Mouse (Mus musculus): Measurements from ENCODE around the gene Sema3b. TPM values are rescaled to one million over a fixed set of nuclear protein-coding genes. Genes with fewer than 3 reads are reported as not detected.
A peak's percentile ranks its signal among the peaks of the same experiment; 100 is the strongest.

Gene Sema3b
- polyA plus RNA-seq, 1 experiment from 2014 or later = 2.6 TPM

DNA sequence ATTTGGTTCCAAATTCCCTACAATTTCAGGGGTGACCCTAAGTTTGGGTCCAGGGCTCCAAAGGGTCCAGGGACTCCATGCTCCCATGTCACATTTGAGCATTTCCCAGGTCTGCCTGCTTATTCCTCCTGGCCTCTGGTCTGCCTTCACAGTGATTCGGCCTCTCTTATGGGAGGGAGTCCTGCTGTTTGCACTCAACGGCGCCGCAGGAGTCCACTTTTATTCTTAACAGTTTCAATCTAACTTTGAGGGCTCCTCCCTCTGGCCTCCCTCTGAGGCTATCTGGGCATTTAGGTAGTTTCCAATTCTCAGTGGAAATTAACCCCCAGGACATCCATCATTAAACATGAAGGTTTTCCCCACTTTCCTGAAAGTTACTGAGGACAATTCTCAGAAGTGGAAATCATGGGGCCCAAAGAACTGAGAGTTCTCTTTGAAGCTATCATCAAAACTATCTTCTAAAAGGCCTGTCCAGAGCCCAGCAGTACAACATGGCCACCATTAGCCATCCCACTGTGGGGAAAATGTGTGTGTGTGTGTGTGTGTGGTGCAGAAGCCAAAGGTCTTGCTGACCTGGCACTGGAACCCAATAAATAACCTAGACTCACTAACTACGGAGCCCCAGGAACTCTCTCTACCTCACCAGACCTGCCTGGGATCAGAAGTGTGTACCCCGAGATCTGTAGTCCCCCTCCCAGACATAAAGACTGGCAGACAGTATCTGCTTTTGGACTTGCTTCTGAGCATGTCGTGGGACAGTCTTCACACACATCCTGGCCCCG lies 14.6 kb downstream of the Sema3b start:
- Histone ChIP-seq H3K27ac (no peak overlapping the region), H3K9me3 (no peaks in the 10 kb centered on the region), H3K4me3 (replicated peaks) (no peak overlapping the region), H3K36me3 (replicated peaks) (peaks cover 46% of the 10 kb centered on the region), H3K4me2 (no peak overlapping the region), H3K27me3 (0 out of 2 replicates have a peak, but pooled peaks cover 5% of the 10 kb centered on the region), H3K9ac (no peak overlapping the region), H3K4me1 (no peaks in the 10 kb centered on the region)
- 78% methylated on average over 8 of the region's 8 CpGs for WGBS
- ATAC-seq (ENCODE audit: low FRiP score) = no peak

DNA sequence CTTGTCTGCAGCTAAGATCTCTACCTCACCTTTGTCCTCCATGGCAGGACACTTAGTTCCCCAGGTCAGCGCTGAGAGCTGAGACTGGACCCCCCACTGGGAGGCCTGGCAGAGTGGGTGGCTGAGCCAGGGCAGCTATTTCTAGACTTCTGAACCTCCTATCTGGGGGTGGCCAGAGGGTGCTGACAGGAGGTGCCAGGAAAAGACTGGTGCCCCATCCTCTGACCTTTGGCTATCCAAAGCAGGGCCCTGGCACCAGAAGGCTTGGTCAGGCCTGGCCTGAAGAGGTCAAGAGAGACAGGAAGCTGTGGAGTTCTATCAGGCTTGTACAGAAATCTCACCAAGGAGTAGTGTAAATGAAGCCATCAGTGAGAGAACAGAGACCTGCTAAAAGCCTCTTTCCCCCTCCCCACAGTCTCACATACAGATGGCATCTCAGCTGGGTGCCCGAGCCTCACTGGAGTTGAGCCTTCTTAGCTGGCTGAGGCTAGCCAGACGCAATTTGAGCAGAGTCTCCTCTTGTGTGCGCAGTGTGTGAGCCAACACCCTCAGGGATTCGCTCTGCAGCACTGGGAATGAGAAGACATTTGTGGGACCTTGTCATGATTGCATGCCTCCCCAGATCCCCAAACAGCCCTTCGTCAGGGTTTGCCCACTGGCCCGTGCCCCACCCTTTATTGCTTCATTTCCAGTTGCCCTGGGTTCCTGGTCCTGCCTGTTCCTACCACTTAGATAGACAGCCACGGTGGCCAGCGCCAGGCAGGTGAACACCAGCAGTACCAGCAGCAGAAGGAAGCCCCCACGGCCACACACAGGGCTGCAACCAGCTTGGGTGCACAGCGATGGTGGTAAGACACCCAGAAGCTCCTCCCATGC lies 15.7 kb downstream of the Sema3b start:
- Histone ChIP-seq H3K4me3 (replicated peaks) (no peak overlapping the region), H3K27ac (no peak overlapping the region), H3K4me2 (no peak overlapping the region), H3K36me3 (replicated peaks) (peaks cover 46% of the 10 kb centered on the region), H3K9ac (no peak overlapping the region), H3K27me3 (no peaks in the 10 kb centered on the region), H3K9me3 (no peaks in the 10 kb centered on the region), H3K4me1 (peaks cover 7% of the 10 kb centered on the region)
- 81% methylated on average over 11 of the region's 11 CpGs for WGBS
- ATAC-seq (ENCODE audit: low FRiP score) = no peak

DNA sequence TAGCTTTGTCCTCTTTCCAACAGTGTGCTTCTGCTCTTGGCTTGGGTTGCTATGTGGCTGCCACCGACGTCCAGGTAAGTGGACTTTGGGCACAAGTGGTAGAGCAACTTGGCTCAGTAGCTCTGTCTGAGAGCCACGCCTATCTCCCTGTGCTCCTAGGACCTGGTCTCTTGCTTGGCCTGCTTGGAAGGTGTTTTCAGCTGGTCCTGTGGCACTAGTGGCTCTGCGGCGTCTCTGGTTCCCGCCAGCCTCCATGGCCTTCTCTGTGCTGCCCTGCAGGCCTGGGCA lies 18.3 kb downstream of the Sema3b start:
- Histone ChIP-seq H3K9ac (no peak overlapping the region), H3K36me3 (replicated peaks) (peaks cover 46% of the 10 kb centered on the region), H3K27me3 (no peaks in the 10 kb centered on the region), H3K9me3 (no peaks in the 10 kb centered on the region), H3K4me3 (replicated peaks) (no peak overlapping the region), H3K4me1 (peaks cover 11% of the 10 kb centered on the region), H3K27ac (no peak overlapping the region), H3K4me2 (no peak overlapping the region)
- WGBS = 96% methylated on average over 6 of the region's 6 CpGs
- ATAC-seq (ENCODE audit: low FRiP score) = no peak

DNA sequence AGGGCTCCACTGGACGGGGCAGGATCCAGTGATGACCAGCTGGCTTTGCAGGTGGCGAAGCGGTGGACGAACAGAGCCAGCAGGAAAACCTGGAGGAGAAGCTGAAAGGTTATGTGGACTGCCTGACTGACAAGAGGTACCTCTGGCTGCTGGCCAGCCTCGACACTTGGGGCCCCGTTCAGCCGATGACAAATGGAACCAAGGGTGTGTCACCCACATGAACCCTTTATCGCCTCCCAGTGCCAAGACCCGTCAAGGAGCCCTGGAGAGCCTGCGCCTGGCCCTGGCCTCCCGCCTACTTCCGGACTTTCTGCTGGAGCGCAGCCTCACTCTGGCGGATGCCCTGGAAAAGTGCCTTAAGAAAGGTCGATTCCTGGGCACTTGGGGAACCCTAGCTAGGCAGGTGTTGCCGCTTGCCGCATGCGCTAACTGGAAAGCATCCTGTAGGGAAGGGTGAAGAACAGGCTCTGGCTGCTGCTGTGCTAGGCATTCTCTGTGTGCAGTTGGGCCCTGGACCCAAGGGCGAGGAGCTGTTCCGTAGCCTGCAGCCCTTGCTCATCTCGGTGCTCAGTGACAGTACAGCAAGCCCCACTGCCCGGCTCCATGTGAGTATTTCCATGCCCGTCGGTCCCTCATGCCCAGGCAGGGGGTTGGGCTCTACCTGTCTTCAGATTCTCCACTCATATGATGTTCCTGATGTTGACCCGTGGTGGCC lies 18.8 kb downstream of the Sema3b start:
- Histone ChIP-seq H3K4me2 (no peak overlapping the region), H3K4me1 (peaks cover 11% of the 10 kb centered on the region), H3K27me3 (no peaks in the 10 kb centered on the region), H3K27ac (no peak overlapping the region), H3K9ac (no peak overlapping the region), H3K36me3 (replicated peaks) (peaks cover 46% of the 10 kb centered on the region), H3K4me3 (replicated peaks) (no peak overlapping the region), H3K9me3 (no peaks in the 10 kb centered on the region)
- no peak for ATAC-seq (ENCODE audit: low FRiP score)
- WGBS = 93% methylated on average over 25 of the region's 25 CpGs

DNA sequence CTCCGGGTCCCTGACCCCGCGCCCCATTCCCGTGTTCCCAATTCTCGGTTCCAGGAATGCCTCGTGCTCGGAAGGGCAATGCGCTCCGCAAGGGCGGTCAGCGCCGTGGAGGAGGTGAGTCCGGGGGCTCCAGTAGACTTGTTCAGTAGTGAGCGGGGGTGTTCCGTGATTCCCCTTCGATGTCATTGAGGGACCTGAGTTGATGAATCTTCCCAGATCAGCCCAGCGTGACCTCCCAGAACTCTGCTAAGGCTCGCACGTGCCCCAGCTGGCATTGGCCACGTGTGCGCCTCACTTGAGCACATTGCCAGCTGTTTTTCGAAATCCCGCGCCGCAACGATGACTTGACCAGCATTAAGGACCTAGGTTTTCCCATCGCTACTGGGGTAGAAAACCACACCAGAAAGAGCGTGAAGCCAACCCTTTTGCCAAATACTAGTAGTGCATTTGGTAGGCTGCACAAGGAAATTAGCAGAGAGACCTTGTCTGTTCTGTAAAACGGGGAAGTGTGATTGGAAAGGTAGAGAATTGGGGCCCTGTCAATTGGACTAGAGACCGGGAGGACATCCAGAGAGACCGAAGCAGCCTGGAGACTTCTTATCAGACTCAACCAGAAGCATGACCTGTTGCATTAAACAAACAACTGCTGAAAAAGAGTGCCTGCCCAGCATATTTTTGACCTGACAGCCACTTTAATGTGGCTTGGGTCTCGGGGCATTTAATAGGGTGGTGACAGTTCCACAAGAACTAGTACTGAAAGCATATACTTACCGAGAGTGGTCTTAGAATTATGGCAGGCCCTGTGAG lies 21.0 kb downstream of the Sema3b start:
- Histone ChIP-seq H3K27me3 (no peaks in the 10 kb centered on the region), H3K9ac (peak overlapping the region; percentile 66), H3K36me3 (replicated peaks) (peaks cover 42% of the 10 kb centered on the region), H3K4me2 (peak overlapping the region; percentile 85), H3K9me3 (no peaks in the 10 kb centered on the region), H3K27ac (no peak overlapping the region), H3K4me3 (replicated peaks) (peak overlapping the region; percentile 78), H3K4me1 (peaks cover 11% of the 10 kb centered on the region)
- WGBS = 7% methylated on average over 33 of the region's 33 CpGs
- ATAC-seq (ENCODE audit: low FRiP score) = no peak

DNA sequence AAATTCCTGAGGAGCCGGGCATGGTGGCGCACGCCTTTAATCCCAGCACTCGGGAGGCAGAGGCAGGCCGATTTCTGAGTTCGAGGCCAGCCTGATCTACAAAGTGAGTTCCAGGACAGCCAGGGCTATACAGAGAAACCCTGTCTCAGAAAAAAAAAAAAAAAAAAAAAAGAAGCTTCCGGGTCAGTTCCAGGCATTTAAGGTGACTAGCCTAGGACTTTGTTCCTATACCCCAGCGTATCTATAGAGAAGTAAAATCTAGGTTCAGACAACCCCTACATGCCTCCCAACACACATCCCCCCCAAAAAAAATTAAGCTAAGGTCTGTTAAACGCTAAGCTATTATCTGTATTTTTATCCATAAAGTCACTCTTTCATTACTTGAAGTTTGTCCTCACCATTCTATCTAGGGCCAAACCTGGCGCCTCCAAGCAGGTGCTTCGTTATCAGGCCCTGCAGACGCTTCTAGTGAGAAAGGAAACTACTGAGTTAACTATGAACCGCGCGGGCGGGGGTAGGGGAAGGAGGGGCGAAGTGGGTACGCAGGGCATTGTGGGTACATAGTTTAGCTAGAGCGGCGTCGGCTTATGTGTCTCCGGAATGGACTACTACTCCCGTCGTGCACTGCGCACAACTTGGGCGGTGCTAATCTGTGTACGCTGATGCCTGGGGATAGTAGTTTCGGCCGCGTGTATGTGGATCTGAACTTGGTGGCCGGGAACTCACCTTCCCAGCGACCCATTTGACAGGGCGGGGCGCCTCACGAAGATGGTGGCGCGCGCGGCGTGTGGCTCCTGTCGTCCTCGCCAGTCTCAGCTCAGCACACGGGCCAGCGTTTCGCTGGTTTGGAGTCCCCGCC lies 21.8 kb downstream of the Sema3b start, which contains the start of gene Ifrd2:
Ifrd2 (plus strand) TSS at position 669 of the 859 bp plus-strand sequence.
- peak; percentile 97 for ATAC-seq (ENCODE audit: low FRiP score)
- Histone ChIP-seq H3K4me3 (replicated peaks) (peak within 1 kb of the TSS; percentile 78), H3K9me3 (no peaks in the 10 kb centered on the region), H3K4me2 (peak within 1 kb of the TSS; percentile 85), H3K9ac (peak within 1 kb of the TSS; percentile 66), H3K36me3 (replicated peaks) (peaks cover 35% of the 10 kb centered on the region), H3K27ac (no peak within 1 kb of the TSS), H3K27me3 (no peaks in the 10 kb centered on the region), H3K4me1 (peaks cover 14% of the 10 kb centered on the region)
- 15% methylated on average over 46 of the region's 46 CpGs for WGBS

DNA sequence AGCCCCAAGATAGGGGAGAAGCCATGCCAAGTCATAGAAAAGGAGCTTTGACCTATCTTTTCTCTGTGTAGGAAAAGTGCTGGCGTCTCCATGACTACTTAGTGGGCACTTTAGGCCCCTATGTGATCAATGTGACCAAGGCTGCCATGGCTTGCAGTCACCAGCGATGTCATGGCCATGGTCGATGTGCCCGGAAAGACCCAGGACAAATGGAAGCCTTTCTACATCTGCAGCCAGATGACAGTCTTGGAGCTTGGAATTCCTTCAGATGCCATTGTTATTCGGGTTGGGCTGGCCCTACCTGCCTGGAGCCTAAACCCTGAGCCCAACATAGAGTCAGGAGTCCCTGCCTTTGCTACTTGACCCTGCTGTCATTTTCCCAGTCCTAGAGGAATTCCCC lies 22.5 kb downstream of the Sema3b start:
- H3K4me3 ChIP-seq (replicated peaks) = no peak overlapping the region
- peaks cover 28% of the 10 kb centered on the region for H3K36me3 ChIP-seq (replicated peaks)
- no peak overlapping the region; the same call in 1 of the 2 replicates for H3K4me2 ChIP-seq
- no peak for ATAC-seq (ENCODE audit: low FRiP score)
- WGBS = 92% methylated on average over 5 of the region's 5 CpGs
- no peaks in the 10 kb centered on the region for H3K27me3 ChIP-seq
- no peaks in the 10 kb centered on the region for H3K9me3 ChIP-seq
- no peak overlapping the region for H3K27ac ChIP-seq
- peaks cover 21% of the 10 kb centered on the region for H3K4me1 ChIP-seq
- no peak overlapping the region for H3K9ac ChIP-seq

DNA sequence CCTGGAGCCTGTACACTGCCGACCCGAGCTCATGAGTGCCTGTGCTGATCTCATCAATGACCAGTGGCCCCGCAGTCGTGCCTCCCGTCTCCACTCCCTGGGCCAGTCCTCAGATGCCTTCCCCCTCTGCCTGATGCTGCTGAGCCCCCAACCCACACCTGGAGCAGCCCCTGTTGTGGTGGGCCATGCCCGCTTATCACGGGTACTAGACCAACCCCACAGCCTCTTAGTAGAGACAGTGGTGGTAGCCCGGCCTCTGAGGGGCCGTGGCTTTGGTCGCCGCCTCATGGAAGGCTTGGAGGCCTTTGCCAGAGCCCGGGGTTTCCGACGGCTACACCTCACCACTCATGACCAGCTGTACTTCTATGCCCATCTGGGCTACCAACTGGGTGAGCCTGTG lies 25.9 kb downstream of the Sema3b start:
- H3K4me3 ChIP-seq (replicated peaks) = no peak overlapping the region
- no peak overlapping the region for H3K27ac ChIP-seq
- H3K4me2 ChIP-seq = no peak overlapping the region
- WGBS = 85% methylated on average over 14 of the region's 14 CpGs
- H3K9ac ChIP-seq = no peak overlapping the region
- no peaks in the 10 kb centered on the region for H3K9me3 ChIP-seq
- no peaks in the 10 kb centered on the region for H3K27me3 ChIP-seq
- peaks cover 35% of the 10 kb centered on the region for H3K4me1 ChIP-seq
- peaks cover 10% of the 10 kb centered on the region for H3K36me3 ChIP-seq (replicated peaks)
- ATAC-seq (ENCODE audit: low FRiP score) = no peak

DNA sequence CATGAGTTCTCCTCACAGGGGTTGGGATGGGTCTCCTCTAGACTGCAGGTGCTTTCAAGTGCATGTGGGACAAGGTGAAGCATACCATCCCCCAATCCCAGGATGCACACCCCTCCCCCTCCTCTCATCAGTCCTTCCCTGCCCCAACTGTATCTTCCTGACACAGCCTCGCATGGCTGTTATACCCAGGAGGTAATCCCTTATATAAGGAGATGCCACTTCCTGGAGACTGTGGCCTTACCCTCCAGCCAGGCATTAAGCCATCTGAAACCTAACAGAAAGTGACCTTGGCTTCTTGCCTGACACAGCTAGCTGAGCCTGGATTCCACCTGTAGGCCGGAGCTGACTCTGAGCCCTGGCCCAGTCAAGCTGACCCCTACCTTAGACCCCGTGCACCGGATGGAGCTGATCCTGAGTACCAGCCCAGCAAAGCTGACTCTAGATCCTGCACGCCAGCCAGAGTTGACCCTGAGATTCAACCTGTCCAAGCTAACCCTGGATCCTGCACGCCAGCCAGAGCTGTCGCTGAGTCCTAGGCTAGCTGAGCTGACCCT lies 26.4 kb downstream of the Sema3b start:
- peaks cover 32% of the 10 kb centered on the region for H3K4me1 ChIP-seq
- H3K36me3 ChIP-seq (replicated peaks) = peaks cover 10% of the 10 kb centered on the region

DNA sequence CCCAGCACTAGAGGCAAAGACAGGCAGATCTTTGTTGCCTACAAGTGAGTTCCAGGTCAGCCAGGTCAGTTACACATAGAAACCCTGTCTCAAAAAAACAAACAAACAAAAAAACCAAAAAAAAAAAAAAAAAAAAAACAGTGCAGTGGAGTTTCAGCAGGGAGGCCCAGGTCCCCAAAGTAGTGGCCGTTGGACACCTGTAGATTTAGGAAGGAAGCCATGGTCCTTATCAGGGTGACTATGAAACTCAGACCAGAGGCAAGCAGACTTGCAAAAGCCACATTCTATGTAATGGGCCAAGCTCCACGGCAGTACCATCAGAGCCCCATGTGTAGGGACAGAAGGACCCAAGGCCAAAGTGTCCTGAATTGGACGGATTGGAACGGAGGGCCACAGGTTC lies 27.4 kb downstream of the Sema3b start:
- Histone ChIP-seq H3K9me3 (no peaks in the 10 kb centered on the region), H3K27me3 (no peaks in the 10 kb centered on the region), H3K9ac (peak overlapping the region; percentile 77), H3K4me1 (peaks cover 42% of the 10 kb centered on the region), H3K27ac (no peak overlapping the region), H3K4me3 (replicated peaks) (peak overlapping the region; percentile 61), H3K36me3 (replicated peaks) (peaks cover 10% of the 10 kb centered on the region), H3K4me2 (peak overlapping the region; percentile 92)
- WGBS = 81% methylated on average over 4 of the region's 4 CpGs
- ATAC-seq (ENCODE audit: low FRiP score) = no peak

More for the DNA sequence above, 26.4 kb downstream of the Sema3b start:
- Histone ChIP-seq H3K27me3 (no peaks in the 10 kb centered on the region), H3K9me3 (no peaks in the 10 kb centered on the region), H3K4me2 (no peak overlapping the region), H3K4me3 (replicated peaks) (no peak overlapping the region), H3K27ac (no peak overlapping the region), H3K9ac (no peak overlapping the region)
- WGBS = 89% methylated on average over 7 of the region's 7 CpGs
- no peak for ATAC-seq (ENCODE audit: low FRiP score)
